Mouse (Mus musculus) liver, adult 10 weeks (tissue): ENCODE data around the gene 2610021A01Rik. TPM values are rescaled to one million over a fixed set of nuclear protein-coding genes. Genes with fewer than 3 reads are reported as not detected.

Experiments
- polyA plus RNA-seq: library from polyadenylated mRNA; stranded (reverse); fragments of 350-450 nt; fragmentation: Illumina TruSeq; extraction: RNeasy Lipid Tissue Mini Kit (QIAGEN cat#74804); gene quantifications from one replicate; pipeline ENCODE4 v1.2.3, GENCODE M21; 2014; ENCODE audit warnings: low read depth, low replicate concordance

2610021A01Rik gene
- 15.8 TPM for polyA plus RNA-seq

GRCm38 (mm10) chr7:41599034-41599813 is at the start of gene 2610021A01Rik:
2610021A01Rik (plus strand) TSS chr7:41599230.

GRCm38 (mm10) chr7:41573562-41573961 is 25.5 kb upstream of the 2610021A01Rik start, which contains the start of gene Gm6871:
Gm6871 (minus strand) TSS chr7:41573662.

GRCm38 (mm10) chr7:41632409-41633220 is 33.6 kb downstream of the 2610021A01Rik start, which contains the start of gene Zfp788:
Zfp788 (plus strand) TSS chr7:41633203.

Other genes with a start within 250 kb of the 2610021A01Rik start
- 41.4 TPM for gene AI987944, start 205.9 kb upstream of the 2610021A01Rik start, polyA plus RNA-seq
- gene Vmn2r57, start 150.5 kb upstream of the 2610021A01Rik start, polyA plus RNA-seq: 0.66 TPM
- gene Gm20449, start 99.8 kb upstream of the 2610021A01Rik start, polyA plus RNA-seq: not detected
- 11.6 TPM for gene AW146154, start 99.3 kb upstream of the 2610021A01Rik start, polyA plus RNA-seq
- not detected for gene Gm6871, start 25.6 kb upstream of the 2610021A01Rik start, polyA plus RNA-seq
- gene Zfp788, start 34.0 kb downstream of the 2610021A01Rik start, polyA plus RNA-seq: 8.1 TPM